Mouse (Mus musculus) CH12.LX (cell line): ENCODE measurements at regions not wholly inside any gene's neighbourhood (a gene's known extent, or its start where the extent isn't known, plus 50 kb on each side); places are given as distances from the start of the nearest gene placed in this dataset.

Experiments
- DNase-seq: peaks from one replicate; pipeline ENCODE4 v3.0.0-alpha.2; 2013; ENCODE audit errors: extremely low read depth
- H3K27ac ChIP-seq: 2 replicates; pipeline ENCODE4 v1.5.1; 2012; ENCODE audit warnings: low read depth, mild to moderate bottlenecking, control low read depth, moderate library complexity; ENCODE audit not compliant: insufficient read depth
- H3K27me3 ChIP-seq: replicated peaks from 2 replicates; pipeline ENCODE3; 2012; ENCODE audit warnings: inconsistent platforms
- H3K36me3 ChIP-seq, 2 experiments: replicated peaks in 1 of 2; 2 replicates each; pipeline versions ENCODE3 to v1.6.1; 2012; ENCODE audit warnings: inconsistent platforms in 1 of 2, low read length in 1 of 2, mild to moderate bottlenecking in 1 of 2, mixed read lengths in 1 of 2, moderate library complexity in 1 of 2; ENCODE audit not compliant: control insufficient read depth in 1 of 2, insufficient read depth in 1 of 2
- H3K4me1 ChIP-seq, 2 experiments: 2 replicates each; pipeline ENCODE4 v1.6.1; 2012; ENCODE audit warnings: inconsistent platforms in 1 of 2, moderate library complexity in 1 of 2; ENCODE audit not compliant: insufficient read depth in 2 of 2, control insufficient read depth in 1 of 2
- H3K4me2 ChIP-seq: 2 replicates; pipeline ENCODE4 v1.6.1; 2012; ENCODE audit warnings: low read depth, mild to moderate bottlenecking, control low read depth; ENCODE audit not compliant: poor library complexity, insufficient read depth, severe bottlenecking
- H3K4me3 ChIP-seq, 3 experiments: fragments of 150-350 bp in 1 of 3; sonication (generic) in 1 of 3; replicated peaks in 1 of 3; 2 replicates each; pipeline versions ENCODE3 to v1.5.1; 2011 to 2012; ENCODE audit warnings: low read depth in 2 of 3, low read length in 2 of 3, mild to moderate bottlenecking in 2 of 3, moderate library complexity in 2 of 3, control low read depth in 1 of 3, improper control_type of control experiment in 1 of 3, inconsistent platforms in 1 of 3, mixed read lengths in 1 of 3; ENCODE audit not compliant: poor library complexity in 1 of 3
- H3K79me2 ChIP-seq: replicated peaks from 2 replicates; pipeline ENCODE4 v1.6.1; 2012; ENCODE audit warnings: mild to moderate bottlenecking, moderate library complexity; ENCODE audit not compliant: control insufficient read depth, poor library complexity, insufficient read depth, severe bottlenecking; ENCODE audit errors: extremely low read depth
- H3K9ac ChIP-seq: 2 replicates; pipeline ENCODE4 v1.6.1; 2012; ENCODE audit warnings: low read depth, mild to moderate bottlenecking, control low read depth, moderate library complexity; ENCODE audit not compliant: insufficient read depth
- H3K9me3 ChIP-seq: replicated peaks from 2 replicates; pipeline ENCODE3; 2012; ENCODE audit warnings: low read length, inconsistent platforms, mixed read lengths
- CHD1 ChIP-seq: IDR thresholded peaks from 2 replicates; pipeline ENCODE4 v1.6.1; 2012; ENCODE audit warnings: low read depth, low read length, improper control_type of control experiment, inconsistent platforms
- E2F4 ChIP-seq: IDR thresholded peaks from 2 replicates; pipeline ENCODE4 v1.6.1; 2011; ENCODE audit warnings: low read depth, low read length, improper control_type of control experiment; ENCODE audit not compliant: insufficient replicate concordance
- ELF1 ChIP-seq: IDR thresholded peaks from 2 replicates; pipeline ENCODE4 v1.6.1; 2014; ENCODE audit warnings: low read depth, mild to moderate bottlenecking, inconsistent platforms, low read length, improper control_type of control experiment
- ETS1 ChIP-seq: conservative IDR thresholded peaks from 2 replicates; pipeline ENCODE4 v1.6.1; 2012; ENCODE audit warnings: low read depth, mild to moderate bottlenecking, inconsistent platforms, low read length, improper control_type of control experiment, moderate library complexity
- GABPA ChIP-seq: IDR thresholded peaks from 2 replicates; pipeline ENCODE4 v1.6.1; 2012; ENCODE audit warnings: low read depth, low read length, improper control_type of control experiment, inconsistent platforms; ENCODE audit not compliant: insufficient replicate concordance
- HCFC1 ChIP-seq: IDR thresholded peaks from 2 replicates; pipeline ENCODE4 v1.6.1; 2012; ENCODE audit warnings: low read depth, mild to moderate bottlenecking, inconsistent platforms, low read length, improper control_type of control experiment
- IRF4 ChIP-seq: IDR thresholded peaks from 2 replicates; pipeline ENCODE4 v1.6.1; 2014; ENCODE audit warnings: low read depth, mild to moderate bottlenecking, inconsistent platforms, low read length, improper control_type of control experiment
- KAT2A ChIP-seq: IDR thresholded peaks from 2 replicates; pipeline ENCODE4 v1.6.1; 2012; ENCODE audit warnings: low read length, improper control_type of control experiment, inconsistent platforms; ENCODE audit not compliant: insufficient replicate concordance
- MAFK ChIP-seq: IDR thresholded peaks from 2 replicates; pipeline ENCODE4 v1.6.1; 2011; ENCODE audit warnings: low read length, improper control_type of control experiment; ENCODE audit not compliant: insufficient replicate concordance
- MAX ChIP-seq: IDR thresholded peaks from 2 replicates; pipeline ENCODE4 v1.6.1; 2011; ENCODE audit warnings: low read length, improper control_type of control experiment
- MAZ ChIP-seq: IDR thresholded peaks from 2 replicates; pipeline ENCODE4 v1.6.1; 2012; ENCODE audit warnings: low read depth, mild to moderate bottlenecking, inconsistent platforms, low read length, improper control_type of control experiment, moderate library complexity
- MEF2A ChIP-seq: IDR thresholded peaks from 2 replicates; pipeline ENCODE4 v1.6.1; 2014; ENCODE audit warnings: low read depth, mild to moderate bottlenecking, inconsistent platforms, low read length, improper control_type of control experiment, borderline replicate concordance
- MXI1 ChIP-seq: IDR thresholded peaks from 2 replicates; pipeline ENCODE4 v1.6.1; 2011; ENCODE audit warnings: mild to moderate bottlenecking, low read depth, low read length, improper control_type of control experiment
- MYC ChIP-seq: IDR thresholded peaks from 2 replicates; pipeline ENCODE4 v1.6.1; 2011; ENCODE audit warnings: low read depth, mild to moderate bottlenecking, improper control_type of control experiment, low read length
- NELFE ChIP-seq: IDR thresholded peaks from 2 replicates; pipeline ENCODE4 v1.6.1; 2011; ENCODE audit warnings: low read depth, low read length, improper control_type of control experiment
- POLR2A ChIP-seq: IDR thresholded peaks from 2 replicates; pipeline ENCODE4 v1.6.1; 2011; ENCODE audit warnings: low read depth, mild to moderate bottlenecking, improper control_type of control experiment, low read length
- POLR2AphosphoS2 ChIP-seq: IDR thresholded peaks from 2 replicates; pipeline ENCODE4 v1.6.1; 2011; ENCODE audit warnings: low read depth, low read length, improper control_type of control experiment
- SIN3A ChIP-seq: IDR thresholded peaks from 2 replicates; pipeline ENCODE4 v1.6.1; 2012; ENCODE audit warnings: low read length, improper control_type of control experiment, inconsistent platforms
- SMC3 ChIP-seq: IDR thresholded peaks from 2 replicates; pipeline ENCODE4 v1.6.1; 2011; ENCODE audit warnings: low read depth, low read length, improper control_type of control experiment
- TCF12 ChIP-seq: IDR thresholded peaks from 2 replicates; pipeline ENCODE4 v1.6.1; 2014; ENCODE audit warnings: low read depth, mild to moderate bottlenecking, inconsistent platforms, low read length, improper control_type of control experiment
- UBTF ChIP-seq: IDR thresholded peaks from 2 replicates; pipeline ENCODE4 v1.6.1; 2012; ENCODE audit warnings: low read depth, mild to moderate bottlenecking, inconsistent platforms, low read length, improper control_type of control experiment, moderate library complexity
- USF1 ChIP-seq: IDR thresholded peaks from 2 replicates; pipeline ENCODE4 v1.6.1; 2014; ENCODE audit warnings: low read depth, mild to moderate bottlenecking, inconsistent platforms, low read length, improper control_type of control experiment
- USF2 ChIP-seq: conservative IDR thresholded peaks from 2 replicates; pipeline ENCODE4 v1.6.1; 2011; ENCODE audit warnings: low read depth, low read length, improper control_type of control experiment
- ZKSCAN1 ChIP-seq: IDR thresholded peaks from 2 replicates; pipeline ENCODE4 v1.6.1; 2012; ENCODE audit warnings: low read depth, inconsistent platforms, low read length, improper control_type of control experiment, borderline replicate concordance
- ZNF384 ChIP-seq: IDR thresholded peaks from 2 replicates; pipeline ENCODE4 v1.6.1; 2012; ENCODE audit warnings: low read depth, low read length, improper control_type of control experiment, inconsistent platforms
- dilution Hi-C: fragments of 300-500 bp; cut with MboI; formaldehyde crosslinking; loops from 2 replicates; pipeline ENCODE4 v1.14.3; 2020; ENCODE audit warnings: low sequenced_read_pairs; ENCODE audit not compliant: extremely low pct_unique_long_range_greater_than_20kb, extremely low pct_ligation_motif_present
- in situ Hi-C: fragments of 300-500 bp; cut with MboI; formaldehyde crosslinking; loops from 3 replicates; pipeline ENCODE4 v1.14.3; 2019; ENCODE audit warnings: low sequenced_read_pairs, low pct_ligation_motif_present, low pct_unique_long_range_greater_than_20kb, mixed read lengths

DNA sequence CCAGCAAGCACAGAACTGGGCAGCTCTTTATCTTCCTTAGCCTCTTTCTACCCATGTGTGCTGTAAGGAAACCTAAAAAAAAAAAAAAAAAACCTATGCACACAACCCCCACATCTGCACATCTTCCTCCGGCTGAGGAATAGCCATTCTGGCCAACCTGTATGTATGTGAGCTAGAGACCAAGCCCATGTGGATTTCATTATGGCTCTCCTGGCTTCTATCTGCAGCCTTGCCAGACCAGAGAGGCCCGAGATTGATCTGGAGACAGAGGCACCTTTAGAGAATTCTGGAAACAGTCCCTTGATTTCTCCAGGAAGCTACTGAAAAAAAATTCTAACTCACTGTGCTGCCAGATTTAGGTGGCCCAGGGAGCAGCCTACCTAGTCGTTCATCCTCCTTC, 281.5 kb upstream of the Mki67 start:
- Histone ChIP-seq H3K9me3 (no peaks in the 10 kb centered on the region), H3K4me3 (no peak overlapping the region), H3K27me3 (peaks cover 83% of the 10 kb centered on the region), H3K4me1 (peaks cover 5 to 7% of the 10 kb centered on the region in 2 experiments; a peak in 3 of 4 replicates), H3K36me3 (no peaks in the 10 kb centered on the region), H3K79me2 (no peaks in the 10 kb centered on the region), H3K9ac (no peak overlapping the region), H3K4me2 (no peak overlapping the region), H3K27ac (no peak overlapping the region)
- in situ Hi-C loops (no loop called here), dilution Hi-C loops (no loop called here)
- TF ChIP-seq HCFC1: no peak
- no peak for DNase-seq

DNA sequence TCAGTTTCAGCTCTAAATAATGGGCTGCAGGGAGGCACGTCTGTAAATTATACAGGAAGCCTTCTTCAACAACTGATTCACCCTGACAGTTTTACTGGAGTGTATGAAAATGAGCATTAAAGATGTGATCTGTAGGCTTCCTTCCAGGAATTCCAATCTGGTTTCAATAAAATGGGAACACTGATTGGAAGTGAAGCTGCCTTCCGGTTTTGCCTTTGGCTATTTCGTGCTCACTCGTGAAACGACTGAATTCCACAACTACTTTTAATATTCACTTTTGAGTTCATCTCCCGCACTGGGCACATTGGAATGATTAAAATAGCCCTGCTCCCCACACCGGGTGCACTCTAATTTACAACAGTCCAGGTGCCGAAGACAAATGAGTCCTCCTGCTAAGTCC, 286.2 kb upstream of the Mki67 start:
- Histone ChIP-seq H3K79me2 (no peaks in the 10 kb centered on the region), H3K4me1 (no peaks in the 10 kb centered on the region)
- TF ChIP-seq MAZ: no peak
- no peak for TF ChIP-seq POLR2AphosphoS2
- TF ChIP-seq KAT2A: no peak
- TF ChIP-seq TCF12: no peak
- TF ChIP-seq NELFE: no peak
- TF ChIP-seq GABPA: no peak
- TF ChIP-seq POLR2A: no peak
- no peak for TF ChIP-seq ELF1
- TF ChIP-seq SIN3A: no peak
- TF ChIP-seq MYC: no peak
- TF ChIP-seq E2F4: no peak
- no peak for TF ChIP-seq ZKSCAN1
- TF ChIP-seq USF2: no peak
- TF ChIP-seq MEF2A: no peak
- TF ChIP-seq, all 38 proteins: peak for 0
- dilution Hi-C loops: no loop called here
- no peaks in the 10 kb centered on the region for H3K36me3 ChIP-seq
- no peak for DNase-seq
- no peak overlapping the region for H3K9ac ChIP-seq
- no peak overlapping the region for H3K4me2 ChIP-seq
- H3K27me3 ChIP-seq: peaks cover 68% of the 10 kb centered on the region
- H3K4me3 ChIP-seq: no peak overlapping the region
- in situ Hi-C loops: no loop called here
- H3K27ac ChIP-seq: no peak overlapping the region
- H3K9me3 ChIP-seq: no peaks in the 10 kb centered on the region

DNA sequence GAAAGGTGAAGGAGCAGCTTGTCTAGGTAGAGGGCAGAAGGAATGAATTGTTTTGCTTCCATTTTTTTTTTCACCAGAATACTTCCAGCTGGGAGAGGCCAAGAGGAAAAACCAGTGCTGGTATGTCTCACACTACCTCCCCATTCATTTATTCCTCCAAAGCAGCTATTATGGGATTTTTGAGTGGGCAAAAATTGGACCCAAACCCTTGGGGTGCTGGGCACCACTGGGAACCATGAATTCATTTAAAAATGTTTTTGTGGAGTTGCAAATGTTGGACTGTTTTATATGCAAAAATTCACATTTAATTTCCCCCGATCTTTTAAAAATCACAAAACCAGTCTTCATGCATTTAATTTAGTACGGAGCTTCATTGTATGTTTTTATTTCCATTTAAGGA, 287.1 kb upstream of the Mki67 start:
- Histone ChIP-seq H3K4me1 (no peaks in the 10 kb centered on the region), H3K27me3 (peaks cover 65% of the 10 kb centered on the region), H3K36me3 (no peaks in the 10 kb centered on the region), H3K4me2 (no peak overlapping the region), H3K4me3 (no peak overlapping the region), H3K9me3 (no peaks in the 10 kb centered on the region), H3K9ac (no peak overlapping the region), H3K79me2 (no peaks in the 10 kb centered on the region), H3K27ac (no peak overlapping the region)
- in situ Hi-C loops (no loop called here), dilution Hi-C loops (no loop called here)
- TF ChIP-seq IRF4 (no peak), USF1 (no peak), ZNF384 (no peak), POLR2AphosphoS2 (no peak), MXI1 (no peak), MAX (no peak), ETS1 (no peak), MEF2A (no peak), POLR2A (no peak), UBTF (no peak), CHD1 (no peak), MAFK (no peak), SMC3 (no peak), ZKSCAN1 (no peak)
- DNase-seq: no peak
